Mouse (Mus musculus): ENCODE results near the gene Bbs5.
"Not testable (repeated sequence)": the region's sequence is repeated elsewhere in the genome, so short reads cannot be mapped to it uniquely, and the experiment has no call there.

Gene Bbs5

DNA sequence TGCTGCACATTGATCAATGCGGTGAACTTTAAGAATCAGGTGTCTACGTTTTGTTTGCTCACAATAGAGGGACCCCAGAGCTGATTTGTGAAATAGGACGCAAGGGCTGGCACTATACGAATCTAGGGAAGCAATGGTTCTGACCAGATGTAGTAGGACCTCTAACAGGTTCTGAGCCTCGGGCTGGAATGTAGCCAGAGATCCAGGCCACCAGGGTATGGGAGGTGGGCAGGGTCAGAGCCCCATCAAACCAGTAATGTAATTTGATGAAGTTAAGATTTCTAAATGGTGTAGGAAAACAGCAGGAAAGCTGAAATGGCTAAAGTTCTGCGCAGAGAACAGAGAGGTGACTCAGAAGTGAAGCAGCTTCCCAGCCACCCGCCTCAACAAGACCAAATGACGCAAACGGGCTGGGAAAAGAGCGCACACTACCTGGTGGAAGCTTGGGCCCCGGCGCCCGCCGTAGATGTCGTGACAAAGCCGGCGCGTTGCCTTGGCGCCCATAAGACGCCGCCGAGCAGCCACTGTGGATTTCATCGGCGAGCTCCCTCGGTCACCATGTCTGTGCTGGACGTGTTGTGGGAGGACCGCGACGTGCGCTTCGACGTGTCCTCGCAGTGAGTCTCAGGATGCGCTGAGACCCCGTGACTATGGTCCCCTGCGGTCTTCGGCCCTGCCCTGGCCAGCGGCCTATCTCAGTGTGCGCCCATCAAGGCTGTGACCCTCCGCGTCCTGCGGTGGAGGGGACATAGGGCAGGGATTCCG, at the start of gene Bbs5:
TSS of gene Bbs5 (plus strand) at position 446 of the 765 bp plus-strand sequence.
- peak; percentile 63 to 64 for DNase-seq

DNA sequence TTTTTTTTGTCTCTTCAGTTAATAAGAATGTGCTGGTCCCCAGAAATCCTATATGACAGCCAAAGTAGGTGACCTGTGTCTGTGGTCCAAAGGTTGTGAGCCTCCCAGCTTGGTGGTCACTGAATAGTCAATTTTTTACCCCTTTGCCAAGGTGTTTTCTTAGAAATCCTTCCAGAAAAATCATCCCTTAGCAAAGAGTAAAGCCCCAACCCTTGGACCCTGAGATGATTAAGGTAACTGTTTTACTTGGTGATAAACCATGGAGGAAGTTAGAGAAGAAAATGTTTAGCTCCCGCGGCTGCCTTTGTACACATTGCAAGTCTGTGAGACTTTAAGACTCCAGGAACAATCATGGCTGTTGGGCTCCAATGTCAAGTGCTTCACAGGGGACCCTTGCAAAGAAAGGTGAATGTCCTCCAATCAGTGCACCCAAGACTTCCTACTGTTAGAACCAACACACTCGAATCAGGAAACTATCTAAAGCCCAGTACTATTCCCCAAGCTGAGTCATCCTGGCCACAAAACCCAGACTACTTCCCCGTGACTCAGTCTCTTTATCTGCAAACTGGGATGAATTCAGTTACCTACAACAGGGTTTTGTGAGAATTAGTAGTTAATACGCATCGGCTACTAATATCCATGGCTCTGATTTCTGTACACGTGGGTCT, 43.1 kb upstream of the Bbs5 start:
- no peak for DNase-seq

DNA sequence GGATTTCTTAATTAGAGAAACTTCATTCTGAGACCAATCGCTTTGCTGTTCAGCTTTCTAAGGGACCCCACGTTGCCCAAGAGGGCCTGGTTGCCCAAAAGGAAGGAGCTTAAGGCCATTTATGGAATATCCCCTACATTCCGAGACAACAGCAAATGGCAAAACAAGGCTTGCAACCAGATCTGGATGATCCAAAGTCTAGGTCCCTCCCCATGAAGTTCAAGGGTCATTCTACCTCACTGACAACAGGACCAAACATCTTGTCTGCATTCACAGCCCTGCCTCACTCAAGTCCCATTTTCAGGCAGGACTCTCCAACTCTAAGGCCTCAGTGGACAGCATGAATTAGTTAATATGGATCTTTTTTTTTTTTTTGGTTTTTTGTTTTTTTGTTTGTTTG, 40.4 kb upstream of the Bbs5 start:
- no peak for DNase-seq

DNA sequence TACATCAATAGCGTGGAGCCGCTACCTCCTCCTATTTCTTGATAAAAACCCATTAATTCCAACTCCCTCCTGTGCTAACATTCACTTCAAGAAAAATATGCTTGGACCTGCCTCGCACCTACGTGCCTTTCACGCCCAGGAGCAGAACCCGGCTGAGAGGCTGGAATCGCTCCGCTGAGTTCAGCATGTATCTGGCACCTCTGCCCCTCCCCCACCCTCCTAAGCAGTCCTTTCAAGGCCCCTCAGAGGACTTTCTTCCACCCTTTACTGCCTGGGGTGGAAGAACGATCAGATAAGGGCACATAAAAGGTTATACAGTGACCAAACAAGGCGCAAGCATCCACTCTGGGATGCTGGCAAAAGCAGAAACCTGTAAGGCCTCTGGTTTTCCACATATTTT, 34.7 kb upstream of the Bbs5 start:
- no peak for DNase-seq

DNA sequence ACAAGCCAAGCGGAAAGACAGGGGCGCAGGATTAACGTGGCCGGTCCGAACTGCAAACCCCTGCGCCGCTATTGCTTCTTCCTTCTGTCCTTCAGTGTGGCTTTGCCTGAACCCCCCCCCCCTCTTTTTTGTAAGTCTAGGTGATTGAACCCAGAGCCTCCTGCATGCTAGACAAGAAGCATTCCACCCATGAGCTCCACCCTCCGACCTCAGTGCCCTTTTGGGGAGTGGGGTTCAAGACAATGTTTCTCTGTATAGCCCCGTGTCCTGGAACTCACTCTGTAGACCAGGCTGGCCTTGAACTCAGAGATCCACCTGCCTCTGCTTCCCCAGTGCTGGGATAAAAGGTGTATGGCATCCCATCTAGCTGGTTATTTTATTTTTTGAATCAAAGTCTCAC, 34.3 kb upstream of the Bbs5 start:
- no peak for DNase-seq

DNA sequence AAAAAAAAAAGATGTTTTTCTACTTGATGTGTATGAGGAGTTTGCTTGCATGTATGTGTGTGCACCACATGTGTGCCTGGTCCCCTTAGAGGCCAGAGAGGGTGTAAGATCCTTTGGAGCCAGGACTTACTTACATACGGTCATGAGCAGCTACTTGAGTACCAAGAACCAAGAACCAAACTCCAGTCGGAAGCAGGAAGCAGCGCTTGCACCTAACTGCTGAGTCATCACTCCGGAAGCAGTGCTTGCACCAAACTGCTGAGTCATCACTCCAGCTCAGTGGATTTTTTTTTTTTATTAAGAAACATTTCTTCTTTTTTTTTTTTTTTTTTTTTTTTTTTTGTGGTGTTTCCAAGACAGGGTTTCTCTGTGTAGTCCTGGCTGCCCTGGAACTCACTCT, 33.7 kb upstream of the Bbs5 start:
- no peak for DNase-seq

DNA sequence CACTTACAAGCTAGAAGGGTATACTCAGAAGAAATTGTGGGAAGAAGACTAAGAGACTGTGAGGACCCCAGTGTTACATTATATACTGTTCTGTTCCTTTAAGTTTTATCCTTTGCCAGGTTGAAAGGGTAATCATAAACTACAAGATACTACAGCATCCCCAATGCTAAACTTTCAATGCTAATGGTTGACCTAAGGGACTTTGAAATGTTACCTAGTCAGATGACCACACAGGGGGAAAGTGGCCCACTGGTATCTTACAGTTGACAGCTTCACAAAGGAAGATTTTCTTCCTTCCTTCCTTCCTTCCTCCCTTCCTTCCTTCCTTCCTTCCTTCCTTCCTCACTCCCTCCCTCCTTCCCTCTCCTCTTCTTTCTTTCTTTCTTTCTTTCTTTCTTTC, 28.6 kb upstream of the Bbs5 start:
- DNase-seq: no peak

DNA sequence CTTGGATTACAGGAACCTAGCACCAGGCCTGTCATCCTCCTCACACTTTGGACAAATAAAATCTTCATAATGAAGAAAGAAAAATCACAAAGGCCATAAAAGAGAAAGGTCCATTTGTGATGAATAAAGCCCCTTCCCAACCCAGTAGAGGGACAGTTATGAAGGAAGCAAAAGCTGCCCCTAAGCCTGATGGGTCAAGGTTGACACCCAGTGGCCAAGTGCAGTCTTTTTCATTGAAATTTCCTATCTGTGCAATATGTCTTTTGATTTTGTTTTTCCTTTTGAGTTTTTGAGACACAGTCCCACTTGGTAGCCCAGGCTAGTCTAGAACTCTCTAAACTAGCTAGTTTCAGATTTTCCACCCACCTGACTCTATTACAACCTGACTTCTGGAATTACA, 27.7 kb upstream of the Bbs5 start:
- no peak for DNase-seq

DNA sequence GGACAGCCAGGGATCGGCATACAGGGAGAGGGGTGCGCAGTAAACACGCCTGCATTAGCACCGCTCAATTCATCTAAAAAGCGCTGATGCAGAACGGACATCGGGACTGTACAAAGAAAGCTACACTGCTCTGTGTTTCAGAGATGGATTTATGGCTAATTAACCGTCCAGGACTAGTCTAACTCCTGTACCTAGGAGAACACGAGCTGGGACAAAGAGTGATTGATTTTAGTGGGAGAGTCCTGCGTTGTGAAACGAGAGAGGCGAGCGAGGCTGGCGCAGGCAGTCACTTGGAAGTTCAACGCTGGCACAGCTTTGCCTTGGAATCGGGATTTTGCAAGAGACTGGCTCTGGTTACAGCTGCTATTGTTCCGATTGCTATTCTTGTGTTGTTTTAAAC, 17.8 kb upstream of the Bbs5 start:
- DNase-seq: no peak

DNA sequence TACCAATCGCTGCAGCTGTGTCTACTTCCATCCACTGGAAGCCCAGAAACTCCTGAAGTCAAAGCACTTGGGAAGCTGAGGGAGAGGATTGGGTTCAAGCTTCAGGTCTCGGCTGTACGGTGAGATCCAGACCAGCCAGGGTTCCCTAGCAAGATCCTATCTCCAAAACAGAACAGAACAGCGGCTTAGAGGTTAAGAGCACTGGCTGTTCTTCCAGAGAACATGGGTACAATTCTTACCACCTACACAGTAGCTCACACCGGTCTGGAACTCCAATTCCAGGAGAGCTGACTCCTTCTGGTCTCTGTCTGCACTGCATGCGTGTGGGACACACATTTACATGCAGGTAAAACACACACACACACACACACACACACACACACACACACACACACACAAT, 17.1 kb upstream of the Bbs5 start:
- DNase-seq: no peak

DNA sequence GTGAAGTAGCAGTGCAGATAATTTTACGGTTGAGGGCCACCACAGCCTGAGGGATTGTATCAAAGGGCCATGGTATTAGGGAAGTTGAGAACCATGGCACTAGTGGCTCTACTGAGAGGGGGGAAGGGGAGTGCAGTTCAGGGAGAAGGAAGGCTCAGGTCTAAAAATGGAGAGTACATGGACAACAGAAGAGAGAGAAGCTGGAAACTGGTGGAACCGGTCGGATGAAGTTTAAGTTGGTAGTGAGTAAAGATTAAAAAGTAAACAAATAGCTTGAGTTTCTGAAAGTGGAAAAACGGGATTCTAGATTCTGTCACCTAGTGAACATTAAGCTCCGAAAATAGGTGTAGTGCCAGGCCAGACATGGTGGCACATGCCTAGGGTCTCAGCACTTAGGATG, 16.2 kb upstream of the Bbs5 start:
- no peak for DNase-seq

DNA sequence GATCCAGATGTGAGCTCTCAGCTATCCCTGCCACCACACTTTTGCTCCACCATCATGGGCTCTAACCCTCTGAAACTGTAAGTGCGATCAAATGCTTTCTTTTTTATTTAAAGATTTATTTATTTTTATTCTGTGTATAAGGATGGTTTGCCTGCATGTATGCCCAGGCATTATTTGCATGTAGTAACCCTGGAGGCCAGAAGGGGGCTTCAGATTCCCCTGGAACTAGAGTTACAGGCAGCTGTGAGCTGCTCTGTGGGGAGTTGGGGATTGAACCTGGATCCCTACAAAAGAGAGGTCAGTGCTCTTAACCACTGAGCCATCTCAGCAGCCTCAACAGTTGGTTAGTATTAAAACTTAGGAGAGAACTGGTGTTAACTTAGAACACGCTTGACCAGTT, 15.5 kb upstream of the Bbs5 start:
- peak; percentile 46 to 58 for DNase-seq

DNA sequence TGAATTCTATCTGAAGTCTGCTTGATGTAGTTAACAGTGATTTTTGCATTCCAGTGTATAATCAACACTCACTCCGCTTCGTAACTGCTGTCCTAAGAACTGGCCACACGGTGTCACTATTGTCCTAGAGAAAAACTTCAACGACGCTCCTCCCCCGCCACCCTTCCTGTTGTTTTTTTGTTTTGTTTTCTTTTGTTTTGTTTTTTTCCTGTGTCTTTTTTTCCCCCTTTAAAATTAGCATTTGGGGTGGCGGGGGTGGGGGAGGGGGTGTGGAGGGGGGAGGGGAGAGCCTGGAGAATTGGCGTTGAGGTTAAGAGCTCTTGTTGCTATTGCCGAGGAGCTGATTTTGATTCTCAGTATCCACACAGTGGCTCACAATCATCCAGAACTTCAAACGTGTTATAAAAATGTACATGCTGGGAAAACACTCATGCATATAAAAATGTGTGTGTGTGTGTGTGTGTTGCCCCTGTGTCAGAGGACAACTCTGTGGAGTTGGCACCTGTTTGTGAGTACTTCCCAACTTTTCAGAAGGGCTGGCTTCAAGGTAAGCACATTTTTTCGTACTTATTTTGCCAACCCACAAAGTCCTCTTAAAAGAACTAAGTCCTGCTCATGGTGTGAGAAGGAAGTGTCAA, 11.8 kb upstream of the Bbs5 start:
- DNase-seq: peak; percentile 70 to 74

DNA sequence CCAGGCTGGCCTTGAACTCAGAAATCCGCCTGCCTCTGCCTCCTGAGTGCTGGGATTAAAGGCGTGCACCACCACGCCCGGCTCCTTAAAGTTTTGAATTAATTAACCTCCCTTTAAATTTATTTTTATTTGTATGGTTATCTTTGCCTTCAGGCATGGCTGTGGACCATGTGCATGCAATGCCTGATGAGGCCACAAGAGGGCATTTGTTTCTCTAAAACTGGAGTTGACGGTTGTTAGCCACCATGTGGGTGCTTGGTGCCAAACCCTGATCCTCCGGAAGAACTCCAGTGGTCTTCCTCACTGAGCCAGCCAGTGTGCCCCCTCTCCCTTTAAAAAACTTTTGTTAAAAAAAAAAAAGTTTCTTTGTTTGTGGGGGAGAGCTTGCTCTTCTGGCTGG, 11.2 kb upstream of the Bbs5 start:
- DNase-seq: peak; percentile 78 to 82

DNA sequence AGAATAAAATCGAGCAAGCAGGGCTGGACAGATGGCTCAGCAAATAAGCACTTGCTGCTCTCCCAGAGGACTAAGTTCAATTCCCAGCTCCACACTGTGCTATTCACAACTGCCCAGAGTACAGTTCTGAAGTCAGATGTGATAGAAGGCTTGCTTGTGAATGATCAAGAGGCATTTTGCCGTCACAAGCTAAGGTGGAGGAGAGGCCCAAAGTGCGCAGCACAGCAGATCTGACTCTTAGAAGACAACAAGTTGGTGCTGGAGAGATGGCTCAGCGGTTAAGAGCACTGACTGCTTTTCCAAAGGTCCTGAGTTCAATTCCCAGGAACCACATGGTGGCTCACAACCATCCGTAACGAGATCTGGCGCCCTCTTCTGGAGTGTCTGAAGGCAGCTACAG, 9.0 kb upstream of the Bbs5 start:
- not testable (repeated sequence) for DNase-seq

DNA sequence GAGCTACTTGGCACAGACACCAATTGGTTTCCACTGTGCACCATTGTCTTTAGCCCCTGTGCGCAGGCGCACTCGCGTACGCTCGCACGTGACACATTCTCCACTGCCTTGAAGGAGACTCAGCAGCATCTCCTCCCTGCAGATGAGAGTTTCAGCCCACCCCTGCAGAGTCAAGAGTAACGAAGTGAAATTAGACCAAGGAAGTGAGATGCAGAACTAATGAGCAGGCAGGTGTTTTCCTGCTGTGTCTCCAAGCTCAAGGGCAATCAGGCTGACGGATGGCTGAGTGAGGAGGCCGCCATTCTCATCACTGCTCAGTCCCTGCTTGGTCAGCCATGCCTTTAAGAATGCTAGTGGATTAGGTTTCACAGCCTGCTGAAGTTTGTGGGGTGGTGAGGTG, 6.9 kb upstream of the Bbs5 start:
- DNase-seq: no peak

DNA sequence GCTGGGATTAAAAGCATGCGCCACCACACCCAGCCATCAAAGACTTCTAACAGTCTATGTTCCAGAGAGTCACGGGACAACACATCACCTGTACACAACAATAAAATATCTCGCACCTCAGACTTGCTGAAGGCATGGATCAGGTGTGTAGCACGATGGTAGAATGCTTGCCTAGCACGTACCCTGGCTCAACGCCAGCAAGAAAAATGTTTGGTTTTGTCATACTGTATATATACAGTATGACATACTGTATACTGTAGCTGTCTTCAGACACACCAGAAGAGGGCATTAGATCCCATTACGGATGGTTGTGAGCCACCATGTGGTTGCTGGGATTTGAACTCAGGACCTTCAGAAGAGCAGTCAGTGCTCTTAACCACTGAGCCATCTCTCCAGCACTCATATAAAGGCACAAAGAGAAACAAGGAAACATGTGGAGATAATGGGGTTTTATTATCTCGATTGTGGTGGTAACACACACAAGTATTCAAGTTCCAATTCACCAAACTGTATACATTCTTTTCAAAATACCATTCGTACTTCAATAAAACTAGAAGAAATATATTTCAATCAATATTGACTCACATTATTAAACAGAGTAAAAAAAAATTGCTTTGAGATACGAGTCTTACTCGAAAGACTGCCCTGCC, 1.9 kb upstream of the Bbs5 start:
- DNase-seq: no peak

DNA sequence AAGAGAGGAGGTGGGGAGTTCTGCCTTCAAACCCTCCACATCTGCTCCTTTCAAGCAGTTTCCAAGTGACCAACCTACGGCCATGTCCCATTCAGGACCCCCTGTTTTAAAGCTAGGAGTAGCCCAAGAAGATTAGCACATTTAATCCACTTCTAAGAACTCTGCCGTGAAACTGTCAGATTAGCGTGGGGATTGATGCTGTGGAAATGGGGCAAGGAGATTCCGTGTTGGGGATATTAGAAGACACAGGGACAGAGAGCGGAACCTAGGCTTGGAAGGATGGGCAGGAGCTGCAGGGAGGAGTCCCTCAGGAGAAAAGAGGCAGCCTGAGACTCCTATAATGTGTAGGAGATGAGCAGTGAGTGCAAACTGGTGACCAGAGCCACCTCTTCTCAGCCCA, 2.7 kb downstream of the Bbs5 start:
- no peak for DNase-seq

DNA sequence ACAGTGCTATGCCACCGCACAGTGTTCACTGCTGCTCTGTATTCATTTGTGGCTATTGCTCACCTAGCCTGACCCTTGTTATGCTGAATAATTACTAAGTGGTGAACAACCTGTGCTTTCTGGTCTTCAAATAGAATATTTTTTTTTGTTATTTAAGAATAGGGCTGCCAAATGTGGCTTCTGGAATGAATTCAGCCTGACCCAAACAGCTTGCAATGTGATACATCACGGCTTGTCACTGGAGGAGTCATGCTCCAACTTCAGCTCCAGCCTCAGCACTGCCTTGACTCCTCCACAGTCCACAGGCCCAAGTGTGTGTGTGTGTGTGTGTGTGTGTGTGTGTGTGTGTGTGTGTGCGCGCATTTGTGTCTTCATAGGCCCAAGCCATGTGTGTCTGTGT, 12.4 kb downstream of the Bbs5 start:
- no peak for DNase-seq

DNA sequence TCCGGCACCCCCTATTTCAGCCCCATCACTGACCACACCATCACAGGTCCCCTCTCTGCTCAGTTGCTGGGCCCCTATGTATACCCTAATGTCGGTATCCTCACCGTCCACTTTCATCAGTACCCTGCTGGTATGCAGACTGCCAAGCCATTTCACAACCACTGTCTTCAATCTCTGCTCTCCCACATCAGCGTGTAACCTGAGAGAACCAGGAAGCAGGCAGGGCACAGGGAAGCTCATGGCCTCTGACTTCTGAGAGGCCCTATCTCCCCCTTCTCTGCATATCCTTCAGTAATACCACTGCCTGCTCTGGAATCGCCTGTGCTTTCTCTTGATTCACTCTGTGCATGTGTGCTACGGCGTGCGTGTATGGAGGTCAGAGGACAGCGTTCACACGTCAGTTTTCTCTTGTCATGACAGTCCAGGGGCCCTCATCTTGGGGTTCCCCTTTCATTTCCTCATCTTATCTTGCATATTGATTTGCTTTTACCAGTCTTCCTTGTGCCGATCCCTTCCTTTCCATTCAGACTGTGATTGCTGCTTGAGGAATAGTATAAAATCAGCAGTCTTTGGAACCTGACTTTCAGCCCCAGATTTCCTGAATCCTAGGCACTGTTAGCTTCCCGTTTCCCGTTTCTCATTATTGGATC, 17.0 kb downstream of the Bbs5 start:
- DNase-seq: no peak

DNA sequence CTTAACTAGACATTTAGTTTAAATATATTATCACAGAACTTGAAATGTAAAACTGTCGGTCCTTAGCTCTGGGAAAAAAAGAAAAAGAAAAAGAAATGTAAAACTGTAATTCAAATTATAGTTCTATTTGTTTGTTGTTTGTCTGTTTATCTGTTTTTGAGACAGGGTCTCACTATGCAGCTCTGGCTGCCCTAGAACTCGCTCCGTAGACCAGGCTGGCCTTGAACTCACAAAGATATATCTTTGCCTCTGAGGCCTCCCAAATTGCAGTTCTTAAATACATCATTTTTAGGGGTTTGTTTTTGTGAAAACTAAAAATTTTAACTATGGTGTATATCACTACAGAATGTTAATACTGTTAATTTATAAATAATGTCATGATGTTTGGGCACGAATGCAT, 20.7 kb downstream of the Bbs5 start:
- DNase-seq: no peak

DNA sequence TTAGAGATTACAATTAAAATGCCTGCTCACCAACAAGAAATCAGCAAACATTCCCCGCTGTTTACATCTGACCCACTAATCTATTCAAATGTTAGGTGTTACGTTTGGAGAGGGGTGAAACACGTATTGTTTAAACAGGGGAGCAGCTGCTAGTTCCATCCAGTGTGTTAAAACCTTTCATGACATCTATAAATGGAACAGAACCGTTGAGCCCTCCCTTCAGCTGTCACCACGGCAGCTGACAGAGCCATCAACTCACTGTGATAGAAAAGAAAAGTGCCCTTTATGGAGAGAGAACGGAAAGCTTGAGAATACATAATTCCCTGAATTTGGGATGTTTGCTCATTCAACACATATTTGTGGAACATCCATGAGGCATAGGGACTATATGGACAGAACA, 21.4 kb downstream of the Bbs5 start:
- DNase-seq: no peak

DNA sequence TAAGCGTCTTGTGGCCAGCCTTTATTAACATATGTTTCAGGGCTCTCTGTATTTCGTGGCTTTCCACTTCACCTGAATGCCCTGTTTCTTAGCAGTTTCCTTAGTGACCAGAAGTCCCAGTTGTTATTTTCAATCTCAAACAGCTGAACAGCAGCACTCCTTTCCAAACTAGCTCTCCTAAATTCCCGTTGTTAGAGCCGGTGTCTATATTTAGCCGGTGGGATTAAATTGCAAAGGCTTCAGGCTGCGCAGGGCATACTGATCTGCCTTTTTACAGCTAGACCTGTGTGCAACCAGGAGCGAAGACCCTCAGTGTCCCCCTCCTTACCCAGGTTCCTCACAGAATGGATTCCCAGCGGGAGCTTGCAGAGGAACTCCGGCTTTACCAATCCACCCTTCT, 22.9 kb downstream of the Bbs5 start, which contains the start of gene Klhl41:
TSS of gene Klhl41 (plus strand) at position 268 of the 400 bp plus-strand sequence.
- DNase-seq: no peak

All from B cell, adult 2 months (primary cell).